Mouse (Mus musculus) liver, embryonic 16.5 days (tissue): ENCODE data around the gene Tet1. TPM values are rescaled to one million over a fixed set of nuclear protein-coding genes. Genes with fewer than 3 reads are reported as not detected.

Experiments used
- ATAC-seq: fragments of 200-750 bp; cut with Nextera tagmentation; 2 replicates; pipeline ENCODE4 v1.8.0; 2017; ENCODE audit warnings: low read depth, mild to moderate bottlenecking, moderate number of reproducible peaks, moderate library complexity
- H3K27ac ChIP-seq: fragments of 300-500 bp; sonication (generic); 2 replicates; pipeline ENCODE4 v1.5.1; 2014; ENCODE audit warnings: mild to moderate bottlenecking, low read length
- H3K27me3 ChIP-seq: fragments of 300-500 bp; sonication (generic); 2 replicates; pipeline ENCODE4 v1.6.1; 2014; ENCODE audit warnings: low read depth, low read length, mixed read lengths; ENCODE audit not compliant: control insufficient read depth, insufficient read depth
- H3K36me3 ChIP-seq: fragments of 300-500 bp; sonication (generic); 2 replicates; pipeline ENCODE4 v1.6.1; 2014; ENCODE audit warnings: mild to moderate bottlenecking; ENCODE audit not compliant: control insufficient read depth, insufficient read depth
- H3K4me1 ChIP-seq: fragments of 300-500 bp; sonication (generic); 2 replicates; pipeline ENCODE4 v1.6.1; 2014; ENCODE audit warnings: low read depth, low read length, mixed read lengths; ENCODE audit not compliant: control insufficient read depth
- H3K4me2 ChIP-seq: fragments of 300-500 bp; sonication (generic); 2 replicates; pipeline ENCODE4 v1.6.1; 2014; ENCODE audit warnings: low read depth, low read length, mixed read lengths
- H3K4me3 ChIP-seq: fragments of 300-500 bp; sonication (generic); 2 replicates; pipeline ENCODE4 v1.5.1; 2014; ENCODE audit warnings: low read depth, mild to moderate bottlenecking, low read length
- H3K9ac ChIP-seq: fragments of 300-500 bp; sonication (generic); 2 replicates; pipeline ENCODE4 v1.6.1; 2014; ENCODE audit warnings: low read depth, low read length
- H3K9me3 ChIP-seq: fragments of 300-500 bp; sonication (generic); replicated peaks from 2 replicates; pipeline ENCODE4 v1.6.1; 2016; ENCODE audit warnings: low read length; ENCODE audit not compliant: control insufficient read depth
- WGBS: fragments of 180-500 bp; shearing (Covaris S2); extraction: QIAGEN DNeasy Blood & Tissue Kit; methylation state at CpG from one replicate; pipeline ENCODE4 v1.1.7; 2014; ENCODE audit not compliant: insufficient replicate concordance; 5-methylcytosine and 5-hydroxymethylcytosine counted together
- polyA plus RNA-seq: library from polyadenylated mRNA; unstranded; fragments of >200 nt; fragmentation: Nextera tagmentation; extraction: Ambion mirVana; gene quantifications from 2 replicates; pipeline ENCODE4 v1.2.1, GENCODE M21; 2015

Tet1 gene
- polyA plus RNA-seq, 1 experiment from 2014 or later: 2.4 TPM

- Histone ChIP-seq H3K9ac (no peak overlapping the region), H3K4me3 (no peak overlapping the region), H3K9me3 (no peaks in the 10 kb centered on the region), H3K4me1 (no peaks in the 10 kb centered on the region), H3K36me3 (no peaks in the 10 kb centered on the region), H3K27ac (no peak overlapping the region), H3K27me3 (no peaks in the 10 kb centered on the region), H3K4me2 (no peak overlapping the region)
- no peak for ATAC-seq
- 77% methylated on average over 2 of the region's 2 CpGs for WGBS
Observed at GRCm38 (mm10) chr10:62808766-62809165, 100.0 kb downstream of the Tet1 start.

- Histone ChIP-seq H3K9ac (no peak overlapping the region), H3K27me3 (no peaks in the 10 kb centered on the region), H3K9me3 (no peaks in the 10 kb centered on the region), H3K4me1 (no peaks in the 10 kb centered on the region), H3K27ac (no peak overlapping the region), H3K36me3 (no peaks in the 10 kb centered on the region), H3K4me2 (no peak overlapping the region), H3K4me3 (no peak overlapping the region)
- ATAC-seq: no peak
- WGBS: 77% methylated on average over 7 of the region's 7 CpGs
Observed at GRCm38 (mm10) chr10:62808316-62808715, 100.5 kb downstream of the Tet1 start.

DNA sequence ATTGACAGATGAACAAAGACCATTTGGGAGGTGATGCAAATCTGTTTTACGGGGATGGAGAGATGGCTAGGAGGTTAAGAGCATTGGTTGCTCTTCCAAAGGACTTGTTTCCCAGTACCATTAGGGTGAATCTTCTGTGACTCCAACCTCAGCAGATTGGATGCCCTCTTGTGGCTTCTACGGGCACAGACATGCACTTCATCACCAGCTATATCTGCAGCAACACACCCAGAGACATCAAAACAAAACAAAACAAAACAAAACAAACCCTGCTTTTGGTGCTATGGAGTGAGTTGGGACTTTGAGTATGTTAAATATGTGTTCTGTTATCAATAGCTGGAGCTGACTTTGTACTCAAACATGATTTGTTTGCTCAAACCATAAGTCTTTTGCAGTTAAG, 104.7 kb downstream of the Tet1 start:
- H3K36me3 ChIP-seq: no peaks in the 10 kb centered on the region
- no peak overlapping the region for H3K9ac ChIP-seq
- ATAC-seq: no peak
- H3K27me3 ChIP-seq: no peaks in the 10 kb centered on the region
- H3K4me3 ChIP-seq: no peak overlapping the region
- no peaks in the 10 kb centered on the region for H3K9me3 ChIP-seq
- WGBS: 58% methylated on average over 2 of the region's 2 CpGs
- no peaks in the 10 kb centered on the region for H3K4me1 ChIP-seq
- H3K4me2 ChIP-seq: no peak overlapping the region
- no peak overlapping the region for H3K27ac ChIP-seq

- Histone ChIP-seq H3K27me3 (no peaks in the 10 kb centered on the region), H3K4me1 (no peaks in the 10 kb centered on the region), H3K9me3 (no peaks in the 10 kb centered on the region), H3K27ac (no peak overlapping the region), H3K9ac (no peak overlapping the region), H3K4me3 (no peak overlapping the region), H3K36me3 (no peaks in the 10 kb centered on the region), H3K4me2 (no peak overlapping the region)
- 84% methylated on average over 2 of the region's 2 CpGs for WGBS
- no peak for ATAC-seq
Observed at GRCm38 (mm10) chr10:62803296-62803695, 105.5 kb downstream of the Tet1 start.

GRCm38 (mm10) chr10:62794221-62794620, 114.6 kb downstream of the Tet1 start:
- H3K9me3 ChIP-seq: no peaks in the 10 kb centered on the region
- H3K36me3 ChIP-seq: peaks cover 8% of the 10 kb centered on the region
- ATAC-seq: no peak
- H3K4me2 ChIP-seq: no peak overlapping the region
- no peak overlapping the region for H3K27ac ChIP-seq
- 93% methylated on average over 4 of the region's 4 CpGs for WGBS
- H3K4me3 ChIP-seq: no peak overlapping the region
- no peaks in the 10 kb centered on the region for H3K27me3 ChIP-seq
- peaks cover 14% of the 10 kb centered on the region for H3K4me1 ChIP-seq
- H3K9ac ChIP-seq: no peak overlapping the region

DNA sequence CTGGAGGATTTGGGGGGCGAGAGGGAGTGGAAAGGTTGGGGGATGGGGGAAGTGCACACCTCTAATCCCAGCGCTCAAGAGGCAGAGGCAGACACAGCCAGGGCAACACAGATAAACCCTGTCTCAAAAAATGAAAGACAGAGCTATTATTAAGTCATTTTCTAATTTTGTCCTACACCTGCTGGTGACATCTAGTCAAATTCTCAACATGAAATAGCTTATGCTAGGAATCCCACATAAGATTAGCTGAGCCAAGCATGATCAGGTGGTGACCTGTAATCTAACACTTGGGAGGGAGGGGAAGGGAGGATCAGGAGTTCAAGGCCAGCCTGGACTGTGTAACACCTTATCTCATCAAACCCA, 115.7 kb downstream of the Tet1 start:
- H3K4me1 ChIP-seq: peaks cover 14% of the 10 kb centered on the region
- peaks cover 14% of the 10 kb centered on the region for H3K36me3 ChIP-seq
- H3K27me3 ChIP-seq: no peaks in the 10 kb centered on the region
- peak overlapping the region; percentile 90 for H3K4me2 ChIP-seq
- WGBS: 40% methylated on average over 2 of the region's 2 CpGs
- peak overlapping the region; percentile 99 for H3K4me3 ChIP-seq
- H3K27ac ChIP-seq: peak overlapping the region; percentile 99
- no peak for ATAC-seq
- H3K9ac ChIP-seq: peak overlapping the region; percentile 99
- no peaks in the 10 kb centered on the region for H3K9me3 ChIP-seq

GRCm38 (mm10) chr10:62792177-62793090, 116.4 kb downstream of the Tet1 start, which contains the start of gene Ccar1:
Ccar1 (minus strand) TSS chr10:62792286.
- peak within 1 kb of the TSS; percentile 99 for H3K9ac ChIP-seq
- WGBS: 3% methylated on average over 55 of the region's 55 CpGs
- no peaks in the 10 kb centered on the region for H3K27me3 ChIP-seq
- peak within 1 kb of the TSS; percentile 90 for H3K4me2 ChIP-seq
- no peaks in the 10 kb centered on the region for H3K9me3 ChIP-seq
- peak within 1 kb of the TSS; percentile 99 for H3K4me3 ChIP-seq
- peaks cover 14% of the 10 kb centered on the region for H3K4me1 ChIP-seq
- peak within 1 kb of the TSS; percentile 99 for H3K27ac ChIP-seq
- peak; percentile 96 for ATAC-seq
- H3K36me3 ChIP-seq: peaks cover 20% of the 10 kb centered on the region

DNA sequence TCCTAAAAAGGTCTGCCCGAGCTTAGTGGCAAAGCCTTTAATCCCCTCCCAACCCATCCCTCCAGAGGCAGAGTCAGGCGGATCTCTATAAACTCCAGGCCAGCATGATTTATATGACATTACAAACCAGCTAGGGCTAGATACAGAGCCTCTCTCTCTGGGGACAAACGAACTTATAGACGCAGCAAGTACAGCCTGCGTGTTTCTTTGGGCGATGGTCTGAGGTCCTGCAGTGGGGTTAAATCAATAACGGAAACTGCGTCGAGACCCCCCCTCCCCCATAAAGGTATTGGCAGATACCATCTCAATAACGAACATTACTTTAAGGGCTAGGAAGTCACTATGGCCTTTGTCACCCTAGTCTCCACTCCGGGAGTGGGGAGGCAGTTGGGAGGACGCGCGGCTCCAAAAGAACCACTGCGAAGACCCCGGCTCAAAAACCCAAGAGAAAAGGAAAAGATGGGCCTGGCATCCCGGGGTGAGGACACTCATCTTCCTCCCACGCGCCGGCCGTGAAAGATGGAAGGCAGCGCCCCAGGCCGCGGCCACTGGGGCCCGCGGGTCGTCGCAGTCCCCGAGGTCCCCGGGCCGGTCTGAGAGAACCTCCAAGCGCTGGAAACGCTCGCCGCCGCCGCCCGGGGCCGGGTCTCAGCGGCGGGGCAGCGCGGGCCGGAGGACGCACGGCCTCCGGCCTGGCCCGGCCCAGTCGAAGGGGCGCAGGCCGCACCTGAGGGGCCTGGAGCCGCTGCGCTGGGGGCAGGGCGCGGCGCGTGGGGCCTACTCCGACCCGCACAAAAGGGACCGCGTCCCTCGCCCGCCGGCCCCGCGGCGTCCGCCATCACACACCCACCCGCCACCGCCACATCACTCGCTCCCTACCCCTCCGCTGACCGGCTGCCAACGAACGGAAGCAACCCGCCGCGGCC, 117.3 kb downstream of the Tet1 start:
- peaks cover 28% of the 10 kb centered on the region for H3K36me3 ChIP-seq
- under 1% methylated on average over 68 of the region's 78 CpGs for WGBS
- H3K9me3 ChIP-seq: no peaks in the 10 kb centered on the region
- H3K4me2 ChIP-seq: peak overlapping the region; percentile 90
- ATAC-seq: peak; percentile 63
- peaks cover 14% of the 10 kb centered on the region for H3K4me1 ChIP-seq
- peak overlapping the region; percentile 99 for H3K4me3 ChIP-seq
- H3K27ac ChIP-seq: peak overlapping the region; percentile 99
- peak overlapping the region; percentile 99 for H3K9ac ChIP-seq
- H3K27me3 ChIP-seq: no peaks in the 10 kb centered on the region
